Mouse (Mus musculus): ENCODE data around the gene Ank.

Gene Ank

DNA sequence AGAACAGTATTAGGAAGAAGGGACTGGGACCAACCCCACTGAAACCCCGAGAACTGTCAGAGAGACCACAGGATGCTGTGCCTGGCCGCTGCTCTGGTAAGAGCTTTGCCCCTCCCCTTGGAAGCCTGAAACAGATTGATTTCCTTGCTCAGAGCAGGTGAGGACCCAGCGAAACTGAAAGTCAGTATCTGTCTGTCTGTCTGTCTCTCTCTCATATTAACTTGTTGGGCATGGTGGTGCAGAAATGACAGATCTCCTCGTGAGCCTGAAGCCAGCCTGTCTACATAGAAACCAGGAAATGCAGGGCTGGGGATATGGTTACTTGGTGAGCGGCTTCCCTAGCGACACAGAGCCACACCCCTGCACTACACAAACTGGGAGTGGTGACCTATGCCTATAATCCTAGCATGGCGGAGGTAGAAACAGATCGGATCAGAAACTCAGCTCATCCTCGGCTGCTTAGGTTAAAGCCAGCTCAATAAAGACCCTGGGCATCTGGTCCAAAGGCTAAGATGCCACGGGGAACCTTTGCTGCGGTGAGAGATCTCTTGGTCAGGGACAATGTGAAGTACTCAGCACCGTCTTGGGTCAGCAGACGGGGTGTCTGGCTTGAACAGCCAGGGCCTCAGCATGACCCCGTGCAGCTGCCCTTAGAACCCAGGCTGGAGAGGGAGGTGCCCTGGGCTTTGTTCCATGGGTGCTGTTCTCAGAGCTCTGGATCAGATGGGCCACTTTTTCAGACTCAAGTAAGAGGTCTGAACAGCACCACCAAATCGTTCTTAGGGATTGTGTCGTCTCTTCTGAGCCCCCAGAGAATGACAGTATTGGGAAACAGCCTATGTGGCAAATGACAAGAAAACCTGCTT lies 111.7 kb downstream of the Ank start:
- DNase-seq, result no peak

DNA sequence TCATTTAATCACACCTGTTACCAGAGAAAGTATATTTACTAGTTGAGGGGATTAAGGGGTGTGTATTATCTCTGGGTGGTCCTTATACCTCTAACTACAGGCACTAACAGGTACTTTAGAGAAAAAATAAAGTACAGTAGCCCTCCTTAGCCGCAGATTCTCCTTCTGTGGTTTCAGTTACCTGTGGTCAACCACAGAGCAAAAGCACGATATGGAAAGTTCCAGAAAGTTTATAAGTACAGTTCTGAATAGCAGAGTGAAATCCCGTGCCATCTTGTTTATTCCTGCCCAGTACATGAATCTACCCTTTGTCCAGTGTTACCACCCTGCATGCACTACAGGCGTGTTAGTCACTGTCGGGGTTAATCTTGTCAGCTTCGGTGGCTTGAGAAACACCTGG lies 112.4 kb downstream of the Ank start:
- no peak for DNase-seq

DNA sequence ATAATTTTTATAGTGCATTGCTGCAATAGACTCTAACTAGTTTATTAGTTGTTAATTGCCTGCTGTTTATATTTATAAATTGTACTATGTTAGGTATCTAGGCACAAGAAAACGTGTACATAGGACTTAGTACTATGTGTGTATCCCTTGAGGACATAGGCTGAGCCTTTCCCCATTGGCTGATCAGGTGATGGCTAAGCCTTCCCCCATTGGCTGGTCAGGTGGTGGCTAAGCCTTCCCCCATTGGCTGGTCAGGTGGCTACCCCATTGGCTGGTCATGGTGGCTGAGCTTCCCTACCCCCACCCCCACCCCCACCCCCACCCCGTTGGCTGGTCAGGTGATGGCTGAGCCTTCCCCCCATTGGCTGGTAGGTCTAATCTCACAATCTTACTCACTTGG lies 113.4 kb downstream of the Ank start:
- no peak for DNase-seq

DNA sequence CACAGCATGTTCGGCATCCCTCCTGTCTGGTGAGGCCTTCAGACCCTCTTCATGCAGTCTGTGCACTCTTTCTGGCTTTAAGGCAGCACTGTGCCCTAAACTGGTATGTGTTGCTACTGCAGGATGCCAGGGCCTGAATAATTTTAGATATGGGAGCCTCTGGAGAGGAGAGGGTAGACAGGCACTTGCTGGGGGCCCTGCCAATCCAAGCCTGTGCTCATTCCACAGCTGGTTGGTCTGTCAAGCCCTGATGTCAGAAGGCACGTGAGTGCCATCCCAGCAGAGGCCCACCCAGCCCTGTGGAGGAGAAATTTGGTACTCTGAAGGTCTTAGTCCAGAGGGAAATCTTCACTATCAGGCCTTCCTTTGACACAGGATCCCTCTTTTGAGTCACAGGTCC lies 114.3 kb downstream of the Ank start:
- no peak for DNase-seq

DNA sequence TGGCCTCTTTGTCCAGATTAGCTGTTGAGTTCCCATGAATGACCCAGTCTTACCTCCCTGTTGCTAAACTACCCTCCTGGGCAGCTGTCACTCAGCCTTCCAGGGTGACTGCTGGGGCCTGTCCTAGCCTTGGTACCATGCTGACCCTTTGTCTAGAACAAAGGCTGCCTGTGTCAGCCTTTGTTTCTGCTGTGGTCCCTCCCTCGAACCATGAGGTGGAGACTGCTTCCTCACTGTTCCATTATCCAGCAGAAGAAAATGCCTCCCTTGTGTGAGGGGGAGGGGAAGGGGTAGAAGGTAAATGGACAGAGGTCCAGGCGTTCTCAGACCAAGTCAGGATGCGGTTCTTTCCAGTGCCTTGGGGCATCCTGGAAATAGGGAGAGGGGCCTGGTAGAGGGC lies 115.2 kb downstream of the Ank start:
- no peak for DNase-seq

DNA sequence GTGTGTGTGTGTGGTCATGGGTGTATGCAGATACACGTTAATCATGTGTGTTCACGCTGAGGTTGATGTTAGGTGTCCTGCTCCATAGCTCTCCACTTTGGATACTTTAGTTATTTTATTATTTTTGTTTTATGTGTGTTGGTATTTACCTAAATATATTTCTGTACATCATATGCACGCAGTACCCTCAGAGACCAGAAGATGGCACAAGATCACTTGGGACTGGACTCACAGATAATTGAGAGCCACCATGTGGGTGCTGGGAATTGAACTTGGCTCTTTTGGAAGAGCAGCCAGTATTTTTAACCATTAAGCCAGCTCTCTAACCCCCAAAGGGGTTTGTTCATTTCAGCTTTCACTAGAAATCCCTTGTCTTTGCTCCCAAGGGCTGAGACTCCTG lies 116.0 kb downstream of the Ank start:
- peak; percentile 39 to 53 for DNase-seq

DNA sequence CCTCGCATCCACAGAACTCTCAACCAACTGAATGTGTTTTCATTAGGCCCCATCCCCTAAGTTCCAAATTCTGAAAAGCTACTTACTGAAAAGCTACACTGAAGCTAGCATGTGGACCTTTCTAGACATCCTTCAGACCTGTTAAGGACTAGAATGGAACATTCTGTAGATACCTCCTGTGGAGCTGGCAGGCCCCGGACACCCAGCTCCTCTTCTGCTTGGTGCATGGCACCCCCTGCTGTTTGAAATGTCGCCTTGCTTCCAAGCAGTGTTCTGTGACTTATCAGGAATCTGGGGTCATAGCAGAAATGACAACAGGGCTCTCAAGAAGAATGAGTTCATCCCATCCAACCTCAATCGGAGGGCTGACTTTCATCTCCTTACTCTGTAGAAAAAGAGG lies 116.6 kb downstream of the Ank start:
- peak; percentile 44 to 62 for DNase-seq

DNA sequence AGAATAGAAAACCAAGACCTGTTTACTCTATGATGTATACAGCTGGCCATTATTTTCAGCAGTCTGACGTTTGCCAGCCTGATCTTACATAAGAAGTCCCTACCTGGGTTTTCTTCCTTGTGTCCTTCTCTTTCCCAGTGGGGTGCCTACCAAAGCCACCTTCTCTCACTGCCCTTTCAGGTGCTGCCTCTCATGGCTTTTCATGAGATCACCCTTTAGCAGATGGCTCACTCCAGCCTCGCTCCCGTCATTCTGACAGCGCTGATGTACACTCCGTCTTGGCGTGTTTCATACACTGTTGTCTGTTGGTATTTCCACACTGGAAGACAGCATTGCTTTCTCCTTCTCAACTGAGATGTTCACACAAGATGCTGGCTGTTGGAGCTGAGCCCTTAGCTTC lies 117.1 kb downstream of the Ank start:
- no peak for DNase-seq

DNA sequence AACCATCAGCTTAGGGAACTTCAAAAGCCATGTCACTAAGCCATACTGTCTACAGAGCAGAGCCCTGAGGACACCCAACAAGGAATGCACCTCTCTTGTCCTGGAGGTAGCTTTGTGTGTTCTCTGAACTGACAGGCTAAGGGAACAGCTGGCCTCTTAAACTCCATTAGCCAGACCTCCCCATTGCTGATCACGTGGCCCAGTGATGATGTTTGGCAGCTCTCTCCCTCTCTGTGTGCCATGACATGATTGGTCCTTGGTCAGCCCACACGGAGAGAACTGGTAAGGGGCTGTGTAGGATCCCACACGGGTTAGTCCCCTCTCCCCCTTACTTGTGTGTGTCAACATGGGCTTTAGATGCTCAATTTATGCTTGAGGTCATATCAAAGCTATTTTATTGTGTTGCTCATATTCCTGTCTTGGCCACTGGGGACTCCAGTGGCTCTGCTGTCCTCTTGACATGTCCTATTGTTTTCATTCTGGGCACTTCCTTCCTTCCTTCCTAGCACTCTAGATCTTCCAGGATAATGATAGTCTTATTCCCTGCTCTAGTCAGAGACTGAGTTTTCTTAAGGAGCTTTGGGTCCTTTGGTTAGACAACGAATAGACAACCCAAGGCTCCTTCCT lies 119.1 kb downstream of the Ank start:
- no peak for DNase-seq

DNA sequence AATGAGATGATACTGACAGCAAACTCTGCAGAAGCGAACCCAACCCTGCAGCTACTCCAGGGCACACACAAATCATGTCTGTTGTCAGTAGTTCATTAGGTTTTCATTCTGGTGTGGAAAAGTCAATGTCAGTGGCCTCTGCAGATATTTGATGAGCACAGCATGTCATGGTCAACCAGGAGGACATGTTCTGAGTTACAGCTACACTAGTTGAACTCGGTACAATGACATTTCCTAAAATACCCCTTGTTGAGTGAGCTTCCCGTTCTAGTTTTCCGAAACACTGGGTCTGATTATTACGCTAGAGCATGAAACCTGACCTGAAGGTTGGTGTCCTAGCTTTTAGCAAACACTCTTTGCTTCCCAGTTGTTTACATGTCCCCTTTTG lies 119.6 kb downstream of the Ank start:
- no peak for DNase-seq

DNA sequence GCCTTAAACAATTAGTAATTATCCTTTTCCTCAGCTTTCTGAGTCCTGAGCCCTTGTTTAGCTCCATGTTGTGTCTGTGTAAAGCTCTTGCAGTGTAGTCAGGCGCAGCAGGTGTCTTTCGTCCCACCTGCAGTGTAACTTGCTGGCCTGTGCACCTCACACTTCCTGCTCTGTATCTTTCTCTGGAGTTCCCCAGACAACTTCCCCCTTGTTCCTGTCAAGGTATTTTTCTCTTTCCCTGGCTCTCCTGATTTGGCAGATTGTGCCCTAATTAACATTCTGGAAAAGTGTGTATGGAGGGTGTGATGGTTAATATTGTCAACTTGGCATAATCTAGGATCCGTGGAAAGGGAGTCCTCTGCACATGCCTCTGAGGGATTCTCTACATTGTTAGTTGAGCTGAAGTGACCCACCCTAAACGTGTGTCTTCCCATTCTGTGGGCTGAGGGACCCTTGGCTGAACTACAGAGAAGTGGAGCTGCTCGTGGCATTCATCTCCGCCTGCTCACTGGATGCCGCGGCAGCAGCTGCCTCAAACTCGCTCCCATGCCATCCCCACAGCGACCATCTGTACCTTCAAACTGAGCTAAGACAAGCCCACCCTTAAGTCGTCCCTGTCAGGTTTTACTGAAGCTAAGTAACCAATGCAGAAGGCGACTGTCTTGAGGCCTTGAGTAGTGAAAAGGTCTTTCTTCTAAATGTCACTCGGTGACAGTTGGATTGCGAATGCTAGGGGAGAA lies 121.8 kb downstream of the Ank start:
- peak; percentile 43 to 44 for DNase-seq

DNA sequence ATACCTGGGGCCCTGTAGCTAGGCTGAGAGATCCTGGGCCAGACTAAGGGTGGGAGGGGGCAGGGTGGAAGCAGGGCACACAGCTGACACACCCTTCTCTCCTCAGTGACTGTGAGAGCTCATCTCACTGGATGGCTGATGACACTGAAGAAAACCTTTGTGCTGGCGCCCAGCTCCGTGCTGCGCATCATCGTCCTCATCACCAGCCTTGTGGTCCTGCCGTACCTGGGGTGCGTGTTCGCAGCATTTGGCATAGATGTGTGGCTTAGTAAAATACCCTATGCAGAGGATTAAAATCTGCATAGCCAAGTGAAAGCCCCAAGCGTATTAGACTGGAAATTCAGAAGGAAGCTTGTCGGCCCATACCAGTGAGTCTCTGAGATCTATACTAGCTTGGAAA lies 124.3 kb downstream of the Ank start:
- no peak for DNase-seq

DNA sequence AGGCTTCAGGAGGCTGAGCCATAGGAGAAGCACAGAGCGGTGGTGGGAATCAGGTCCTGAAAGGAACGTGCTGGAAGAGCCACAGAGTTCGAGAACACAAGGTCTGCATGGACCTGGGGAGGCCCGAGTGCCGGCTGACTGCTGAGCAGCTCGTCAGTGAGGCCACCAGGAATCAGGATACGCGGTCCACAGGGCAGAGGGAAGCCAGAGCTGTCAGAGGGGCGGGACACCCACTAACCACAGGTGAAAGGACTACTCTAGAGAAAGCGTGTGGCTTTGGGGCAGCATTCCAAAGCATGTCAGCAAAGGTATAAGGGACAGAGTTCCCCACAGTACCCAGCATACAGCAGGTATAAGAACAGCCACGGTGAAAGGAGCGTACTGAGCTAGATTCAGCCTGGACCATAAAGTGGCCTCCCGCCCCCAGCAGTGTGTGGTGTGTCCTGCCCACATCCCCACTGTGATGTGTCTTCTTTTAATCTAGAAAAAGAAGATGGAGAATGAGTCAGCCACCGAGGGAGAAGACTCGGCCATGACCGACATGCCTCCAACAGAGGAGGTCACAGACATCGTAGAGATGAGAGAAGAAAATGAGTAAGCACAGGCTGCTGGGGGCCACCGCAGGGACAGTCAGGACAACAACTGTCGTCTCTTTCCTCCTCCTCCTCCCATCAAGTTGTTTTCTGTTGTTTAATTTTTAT lies 126.3 kb downstream of the Ank start:
- no peak for DNase-seq

DNA sequence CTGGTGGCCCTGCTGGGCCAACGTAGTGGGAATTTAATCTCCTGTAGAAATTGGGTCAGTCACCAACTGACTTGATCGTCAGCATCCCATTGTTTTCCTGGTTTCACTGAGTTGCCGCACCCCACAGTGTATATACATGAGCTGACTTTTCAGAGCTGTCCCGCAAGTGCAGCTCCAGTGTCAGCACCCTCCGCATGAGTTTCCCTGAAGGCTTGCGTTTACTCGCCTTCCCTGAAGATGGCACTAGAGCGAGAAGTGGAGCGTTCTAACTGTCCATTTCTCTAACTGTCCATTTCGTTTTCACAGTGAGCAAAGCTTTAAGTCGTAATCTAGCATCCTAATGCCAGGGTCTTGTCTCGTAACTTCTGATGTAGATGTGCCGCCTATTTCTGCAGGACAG lies 127.2 kb downstream of the Ank start:
- peak; percentile 61 to 66 for DNase-seq

DNA sequence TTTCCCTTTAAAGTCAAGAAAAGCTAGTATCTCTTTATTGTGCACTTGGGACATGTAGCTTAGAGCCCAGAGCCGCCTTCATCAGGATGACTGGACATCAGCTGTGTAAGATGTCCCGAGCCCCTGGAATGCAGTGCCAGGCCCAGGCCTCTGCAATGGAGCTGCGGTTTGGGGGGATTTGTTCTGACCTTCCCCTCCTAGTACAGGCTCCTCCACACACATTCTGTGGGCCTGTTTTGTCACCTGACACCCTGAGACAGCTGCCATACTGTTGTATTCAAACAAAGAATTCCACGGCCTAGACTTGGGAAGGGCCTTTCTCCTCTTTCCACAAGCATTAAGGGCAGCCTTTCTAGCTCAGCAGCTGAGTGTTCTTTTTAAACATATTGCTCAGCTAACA lies 128.5 kb downstream of the Ank start:
- DNase-seq, result no peak

DNA sequence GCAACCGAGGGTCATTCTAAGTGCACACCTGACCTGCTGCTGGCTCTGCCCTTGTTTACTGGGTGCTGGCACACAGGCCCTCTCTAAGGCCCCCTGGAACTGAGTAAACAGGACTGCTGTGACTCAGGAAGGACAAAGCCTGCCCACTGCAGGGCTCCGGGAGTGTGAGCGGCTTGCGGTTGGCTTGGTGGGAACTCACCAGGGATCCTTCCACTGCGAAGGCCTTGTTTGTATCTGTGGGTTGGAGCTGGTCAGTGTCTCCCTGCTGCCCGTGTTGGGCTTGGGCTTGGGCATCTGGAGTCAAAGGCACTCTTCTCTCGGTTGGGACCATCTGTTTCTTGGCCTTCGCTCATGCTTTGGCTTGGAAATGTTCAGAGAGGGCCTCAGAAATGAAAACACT lies 129.1 kb downstream of the Ank start:
- DNase-seq, result peak in 1 of 2 experiments; percentile 48

DNA sequence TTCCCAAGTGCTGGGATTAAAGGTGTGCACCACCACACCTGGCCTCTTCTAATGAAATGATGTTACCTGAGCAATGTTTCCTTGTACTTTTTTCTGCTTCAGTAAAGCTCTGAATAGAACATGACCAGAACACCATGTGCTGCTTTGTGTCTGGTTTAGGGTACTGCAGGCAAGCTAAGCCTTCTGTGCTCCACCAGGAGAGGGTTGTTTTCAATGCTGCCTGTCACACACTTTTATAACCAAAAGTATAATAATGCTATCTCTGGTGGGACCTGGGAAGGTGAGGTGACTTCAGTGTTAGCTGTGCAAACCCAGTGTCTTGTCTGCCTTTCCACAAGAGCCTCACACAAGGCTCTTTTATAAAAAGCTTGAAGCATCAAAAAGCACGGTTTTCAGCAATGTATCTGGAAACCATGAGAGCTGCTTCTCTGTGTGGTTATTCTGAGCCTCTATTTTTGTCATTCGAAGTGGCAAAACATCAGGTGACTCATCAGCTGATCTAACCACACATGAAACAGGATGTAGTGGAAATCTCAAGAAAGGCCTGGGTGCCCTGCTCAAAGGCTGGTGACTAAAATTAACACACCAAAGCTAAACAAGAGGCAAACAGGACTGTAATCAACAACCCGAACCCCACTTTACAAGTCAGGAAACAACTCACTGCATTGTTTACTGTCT lies 130.1 kb downstream of the Ank start:
- no peak for DNase-seq

DNA sequence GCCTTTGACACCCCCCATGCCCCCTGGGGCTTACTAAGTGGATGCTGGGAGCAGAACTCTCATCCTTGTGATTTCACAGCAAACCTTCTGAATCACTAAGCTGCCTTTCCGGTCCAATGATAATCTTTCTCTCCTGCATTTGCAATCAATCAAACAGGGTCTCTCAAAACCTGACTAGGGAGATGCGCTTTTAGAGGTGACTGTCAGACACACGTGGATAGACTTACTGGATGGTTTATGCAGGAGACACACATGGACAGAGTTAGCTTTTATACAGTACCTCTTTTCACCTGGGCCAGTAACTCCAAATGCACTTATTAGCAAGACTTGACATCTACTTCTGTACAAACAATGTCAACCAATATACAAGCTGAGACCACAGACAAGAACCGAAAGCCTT lies 131.0 kb downstream of the Ank start:
- DNase-seq, result no peak

DNA sequence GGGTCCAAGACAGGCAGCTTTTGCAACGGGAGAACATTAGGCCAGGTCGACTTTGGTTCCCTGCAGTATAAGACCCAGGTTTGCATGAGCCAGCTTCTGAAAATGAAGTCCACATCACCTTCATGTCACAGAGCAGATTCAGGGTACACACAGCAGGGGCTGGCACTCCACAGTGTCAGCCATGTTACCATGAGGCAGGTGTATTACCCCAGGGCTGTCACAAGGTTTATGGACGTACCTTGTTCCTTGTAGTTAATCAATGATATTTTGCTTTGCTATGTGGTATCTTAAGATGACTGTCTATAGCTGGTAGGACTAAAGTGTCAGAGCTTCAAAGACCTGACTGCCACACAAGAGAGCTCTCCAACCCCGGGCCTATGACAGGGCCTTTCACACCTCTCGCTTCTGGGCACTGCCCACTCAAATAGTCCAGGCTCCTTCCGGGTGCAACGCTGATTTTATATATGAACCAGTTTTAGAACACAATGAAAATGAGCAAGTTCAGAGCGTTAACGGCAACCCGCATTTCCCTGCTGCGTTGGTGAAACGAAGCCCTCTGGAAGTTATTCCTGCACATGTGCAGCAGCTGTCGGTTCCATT lies 132.4 kb downstream of the Ank start:
- no peak for DNase-seq

DNA sequence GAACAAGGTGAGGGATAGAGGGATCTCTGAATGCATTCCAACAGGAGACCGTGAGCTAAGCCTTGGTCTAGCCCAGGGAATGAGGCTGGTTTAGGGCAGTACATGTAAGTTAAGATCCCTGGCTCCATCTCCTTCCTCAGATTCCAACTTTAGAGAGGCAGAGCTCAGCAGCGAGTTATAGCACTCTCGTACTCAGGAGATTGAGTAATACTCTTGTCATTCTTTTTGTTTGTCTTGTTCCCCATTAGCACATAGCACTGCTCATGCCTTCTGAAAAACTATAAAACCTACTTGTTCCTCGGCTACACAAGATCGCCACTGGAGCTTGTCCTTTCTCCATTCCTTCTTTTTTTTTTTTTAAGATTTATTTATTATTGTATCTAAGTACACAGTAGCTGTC lies 134.0 kb downstream of the Ank start:
- DNase-seq, result no peak

DNA sequence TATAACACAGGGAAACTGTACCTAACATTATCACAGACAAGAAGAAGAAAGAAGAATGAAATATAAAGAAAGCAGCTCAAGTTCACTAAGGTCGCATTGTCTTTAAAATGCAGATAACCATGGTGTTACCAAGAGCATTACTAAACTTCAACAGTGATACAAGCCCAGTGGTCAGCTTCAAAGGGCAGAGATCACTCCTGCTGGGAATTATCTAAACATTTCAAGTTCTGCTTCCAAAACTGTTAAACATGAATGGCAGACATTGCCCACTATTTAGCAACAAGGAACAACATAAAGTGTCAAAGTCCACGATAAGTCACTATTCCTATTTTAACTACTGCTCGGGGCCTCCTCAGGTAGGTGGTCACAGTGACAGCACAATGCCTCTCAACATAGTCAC lies 138.1 kb downstream of the Ank start:
- no peak for DNase-seq

DNA sequence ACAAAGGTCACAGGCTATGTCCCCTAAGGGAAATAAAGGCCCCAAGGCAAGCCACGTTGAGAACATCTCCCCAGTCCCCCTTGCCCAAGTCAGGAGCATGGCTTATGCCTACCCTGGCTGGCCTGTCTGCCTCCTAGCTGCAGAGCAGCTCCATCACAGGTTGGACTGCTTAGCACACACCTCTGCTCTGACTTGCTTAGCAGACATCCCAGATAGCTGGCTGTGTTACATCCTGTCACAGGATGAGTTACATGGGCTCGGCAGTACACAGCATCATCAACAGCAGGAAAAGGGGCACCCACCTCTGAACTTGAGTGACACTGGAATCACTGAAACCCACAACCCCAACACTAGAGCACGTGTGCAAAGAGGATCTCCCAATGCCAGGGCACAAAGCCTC lies 138.8 kb downstream of the Ank start:
- DNase-seq, result no peak

All from cerebellum, postnatal 14 days (tissue).